Mouse (Mus musculus): ENCODE measurements around the gene Cdipt. TPM values are rescaled to one million over a fixed set of nuclear protein-coding genes. Genes with fewer than 3 reads are reported as not detected.

Cdipt gene
- polyA plus RNA-seq (2015; fragmentation: Nextera tagmentation; extraction: Ambion mirVana) = 95.8 and 103 TPM in 2 replicates

GRCm38 (mm10) chr7:126975893-126975949 is at the start of gene Cdipt:
Gene Cdipt, plus strand, starts transcription at chr7:126975914.

GRCm38 (mm10) chr7:126928384-126929037 is 47.2 kb upstream of the Cdipt start, which contains the start of gene Kctd13:
Gene Kctd13, plus strand, starts transcription at chr7:126928879.

GRCm38 (mm10) chr7:126949403-126949792 is 26.3 kb upstream of the Cdipt start, which contains the start of gene Asphd1:
Gene Asphd1, minus strand, starts transcription at chr7:126949582.

GRCm38 (mm10) chr7:126949793-126950646 is 25.7 kb upstream of the Cdipt start, which contains the start of gene Sez6l2:
Gene Sez6l2, plus strand, starts transcription at chr7:126950563.

DNA sequence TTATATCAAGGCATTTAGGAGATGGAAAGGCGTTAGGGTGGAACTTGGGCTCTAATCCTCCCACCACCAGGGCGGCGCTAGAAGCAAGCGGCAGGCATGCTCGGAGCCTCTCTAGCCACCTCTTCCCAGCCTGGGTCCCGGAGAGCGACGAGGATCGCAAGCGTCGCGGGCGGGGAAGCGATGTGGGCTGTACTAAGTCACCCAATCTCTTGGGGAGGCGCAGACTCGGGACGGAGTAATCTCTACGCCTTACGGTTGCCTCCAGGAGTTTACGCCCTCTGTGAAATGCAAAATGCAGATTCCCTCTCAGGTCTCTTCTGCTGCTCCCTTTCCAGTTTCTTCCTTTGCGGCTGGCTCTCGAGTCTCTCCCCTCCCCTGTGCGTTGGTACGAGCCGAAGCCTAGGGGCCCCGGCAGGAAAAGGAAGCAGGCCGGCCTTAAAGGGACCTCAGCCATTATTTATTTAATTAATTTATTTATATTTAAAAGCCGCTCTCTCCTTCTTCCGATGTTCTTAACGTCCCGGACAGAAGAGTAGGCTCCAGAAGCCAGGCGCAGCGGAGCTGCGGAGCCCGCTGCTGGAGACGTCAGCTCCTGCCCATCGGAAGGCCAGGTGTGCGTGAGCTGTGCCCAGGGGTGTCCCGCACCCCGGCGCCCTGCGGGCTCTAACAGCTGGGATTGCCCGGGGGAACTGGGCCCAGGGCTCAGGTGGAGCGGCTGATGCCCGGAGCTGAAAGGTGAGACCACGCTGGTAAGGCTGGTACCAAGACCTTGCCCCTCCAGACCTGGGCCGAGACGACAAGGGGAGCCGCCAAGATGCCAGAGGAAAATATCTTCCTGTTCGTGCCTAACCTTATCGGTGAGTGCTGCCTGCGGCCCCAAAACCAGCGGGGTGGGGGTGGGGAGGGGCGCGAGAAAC is 494 bp downstream of the Cdipt start, which contains the start of gene Cdiptos:
Cdiptos (minus strand) TSS at position 149 of the 917 bp plus-strand sequence.

GRCm38 (mm10) chr7:127014320-127014719 is 38.6 kb downstream of the Cdipt start, which contains the start of gene Mvp:
Gene Mvp, minus strand, starts transcription at chr7:127014621.

GRCm38 (mm10) chr7:127016481-127016485 is 40.6 kb downstream of the Cdipt start, which contains the start of gene Pagr1b:
Gene Pagr1b, minus strand, starts transcription at chr7:127016484.

GRCm38 (mm10) chr7:127016971-127017949 is 41.5 kb downstream of the Cdipt start, which contains the start of gene Pagr1a:
Gene Pagr1a, minus strand, starts transcription at chr7:127017352.

GRCm38 (mm10) chr7:127020901-127021562 is 45.3 kb downstream of the Cdipt start, which contains the start of the genes Gm42742 and Prrt2:
Gene Gm42742, minus strand, starts transcription at chr7:127021097.
Gene Prrt2, minus strand, starts transcription at chr7:127021211.

GRCm38 (mm10) chr7:127026984-127027726 is 51.4 kb downstream of the Cdipt start, which contains the start of gene Maz:
Gene Maz, minus strand, starts transcription at chr7:127027037.

Other genes starting within 250 kb of the Cdipt start
- gene Mapk3, start 216.3 kb upstream of the Cdipt start, polyA plus RNA-seq (2015; fragmentation: Nextera tagmentation; extraction: Ambion mirVana) = 58.5 and 65.2 TPM in 2 replicates
- 7.6 and 8.7 TPM in 2 replicates for gene Gdpd3, start 209.6 kb upstream of the Cdipt start, polyA plus RNA-seq (2015; fragmentation: Nextera tagmentation; extraction: Ambion mirVana)
- 67.6 and 97.6 TPM in 2 replicates for gene Ypel3, start 199.0 kb upstream of the Cdipt start, polyA plus RNA-seq (2015; fragmentation: Nextera tagmentation; extraction: Ambion mirVana)
- gene Tbx6, start 194.4 kb upstream of the Cdipt start, polyA plus RNA-seq (2015; fragmentation: Nextera tagmentation; extraction: Ambion mirVana) = 0.12 and 0.15 TPM in 2 replicates
- 111 and 119 TPM in 2 replicates for gene Ppp4c, start 183.4 kb upstream of the Cdipt start, polyA plus RNA-seq (2015; fragmentation: Nextera tagmentation; extraction: Ambion mirVana)
- 0.17 and 0.30 TPM in 2 replicates for gene Fam57b, start 178.2 kb upstream of the Cdipt start, polyA plus RNA-seq (2015; fragmentation: Nextera tagmentation; extraction: Ambion mirVana)
- not detected in 2 replicates for gene 4930451I11Rik, start 144.3 kb upstream of the Cdipt start, polyA plus RNA-seq (2015; fragmentation: Nextera tagmentation; extraction: Ambion mirVana)
- gene Doc2a, start 128.5 kb upstream of the Cdipt start, polyA plus RNA-seq (2015; fragmentation: Nextera tagmentation; extraction: Ambion mirVana) = 0.08 TPM in 1 of 2 replicates, not detected in the other
- gene Hirip3, start 113.9 kb upstream of the Cdipt start, polyA plus RNA-seq (2015; fragmentation: Nextera tagmentation; extraction: Ambion mirVana) = 9.5 and 10.4 TPM in 2 replicates
- gene Ino80e, start 113.5 kb upstream of the Cdipt start, polyA plus RNA-seq (2015; fragmentation: Nextera tagmentation; extraction: Ambion mirVana) = 45.1 and 48.6 TPM in 2 replicates
- 18.7 and 20.2 TPM in 2 replicates for gene Taok2, start 91.2 kb upstream of the Cdipt start, polyA plus RNA-seq (2015; fragmentation: Nextera tagmentation; extraction: Ambion mirVana)
- gene Tmem219, start 53.0 kb upstream of the Cdipt start, polyA plus RNA-seq (2015; fragmentation: Nextera tagmentation; extraction: Ambion mirVana) = 34.6 and 38.2 TPM in 2 replicates
- gene Kctd13, start 47.0 kb upstream of the Cdipt start, polyA plus RNA-seq (2015; fragmentation: Nextera tagmentation; extraction: Ambion mirVana) = 9.1 and 9.7 TPM in 2 replicates
- not detected in 2 replicates for gene Asphd1, start 26.3 kb upstream of the Cdipt start, polyA plus RNA-seq (2015; fragmentation: Nextera tagmentation; extraction: Ambion mirVana)
- gene Sez6l2, start 25.4 kb upstream of the Cdipt start, polyA plus RNA-seq (2015; fragmentation: Nextera tagmentation; extraction: Ambion mirVana) = 0.19 and 0.22 TPM in 2 replicates
- gene Cdiptos, start 184 bp downstream of the Cdipt start, polyA plus RNA-seq (2015; fragmentation: Nextera tagmentation; extraction: Ambion mirVana) = 1.7 and 1.9 TPM in 2 replicates
- gene Mvp, start 38.7 kb downstream of the Cdipt start, polyA plus RNA-seq (2015; fragmentation: Nextera tagmentation; extraction: Ambion mirVana) = 34.3 and 38.8 TPM in 2 replicates
- gene Pagr1b, start 40.6 kb downstream of the Cdipt start, polyA plus RNA-seq (2015; fragmentation: Nextera tagmentation; extraction: Ambion mirVana) = 0.49 TPM in 1 of 2 replicates, not detected in the other
- gene Pagr1a, start 41.4 kb downstream of the Cdipt start, polyA plus RNA-seq (2015; fragmentation: Nextera tagmentation; extraction: Ambion mirVana) = 7.9 and 36.8 TPM in 2 replicates
- gene Gm42742, start 45.2 kb downstream of the Cdipt start, polyA plus RNA-seq (2015; fragmentation: Nextera tagmentation; extraction: Ambion mirVana) = 5.0 and 26.8 TPM in 2 replicates
- 2.7 and 3.0 TPM in 2 replicates for gene Prrt2, start 45.3 kb downstream of the Cdipt start, polyA plus RNA-seq (2015; fragmentation: Nextera tagmentation; extraction: Ambion mirVana)
- 20.4 and 22.4 TPM in 2 replicates for gene Maz, start 51.1 kb downstream of the Cdipt start, polyA plus RNA-seq (2015; fragmentation: Nextera tagmentation; extraction: Ambion mirVana)
- gene Kif22, start 66.6 kb downstream of the Cdipt start, polyA plus RNA-seq (2015; fragmentation: Nextera tagmentation; extraction: Ambion mirVana) = 17.9 and 21.4 TPM in 2 replicates
- not detected in 2 replicates for gene Zg16, start 111.4 kb downstream of the Cdipt start, polyA plus RNA-seq (2015; fragmentation: Nextera tagmentation; extraction: Ambion mirVana)
- 2.3 and 6.4 TPM in 2 replicates for gene AI467606, start 115.4 kb downstream of the Cdipt start, polyA plus RNA-seq (2015; fragmentation: Nextera tagmentation; extraction: Ambion mirVana)
- gene Qprt, start 146.3 kb downstream of the Cdipt start, polyA plus RNA-seq (2015; fragmentation: Nextera tagmentation; extraction: Ambion mirVana) = 0.76 and 0.98 TPM in 2 replicates
- 0.13 TPM in 2 replicates for gene Spn, start 161.9 kb downstream of the Cdipt start, polyA plus RNA-seq (2015; fragmentation: Nextera tagmentation; extraction: Ambion mirVana)
- 27.0 and 31.8 TPM in 2 replicates for gene Cd2bp2, start 220.1 kb downstream of the Cdipt start, polyA plus RNA-seq (2015; fragmentation: Nextera tagmentation; extraction: Ambion mirVana)
- 12.6 and 12.7 TPM in 2 replicates for gene Tbc1d10b, start 232.6 kb downstream of the Cdipt start, polyA plus RNA-seq (2015; fragmentation: Nextera tagmentation; extraction: Ambion mirVana)
- 2.5 and 3.2 TPM in 2 replicates for gene Mylpf, start 233.0 kb downstream of the Cdipt start, polyA plus RNA-seq (2015; fragmentation: Nextera tagmentation; extraction: Ambion mirVana)